In the genomic region with DNA sequence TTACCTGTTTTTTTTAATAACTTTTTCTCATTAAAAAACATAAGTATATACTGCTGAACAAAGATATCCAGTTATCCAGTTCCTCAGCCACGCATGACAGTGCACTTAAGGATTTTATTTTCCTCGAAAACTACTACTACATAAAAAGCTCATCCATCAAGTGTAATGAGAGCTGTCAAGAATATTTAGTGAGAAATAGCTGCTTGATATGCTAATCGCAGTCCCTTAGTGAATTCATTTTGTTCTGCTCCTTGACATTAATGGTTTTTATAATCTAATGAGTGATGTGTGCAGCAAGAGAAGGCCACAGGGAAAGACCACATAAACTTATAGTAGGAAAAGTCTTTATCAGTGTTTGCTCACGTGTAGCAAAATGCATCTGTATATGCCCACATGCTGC, we compare ENCODE assay signal across 23 mouse cellular contexts.
DNase-seq lines count a peak whose midpoint lies in the region; ATAC-seq and TF ChIP-seq lines count a peak whose summit lies in the region.
"Had no signal": no experiment of that assay in that cellular context is flagged by ENCODE, and none has a peak within 500 bp of the region (broad histone marks: within the 10 kb centered on the region; RNA-seq: fewer than 3 reads in every experiment).

No protein-coding gene starts in this region.

- WGBS in midbrain, embryonic 14.5 days: 45% methylated on average over 4 of the region's 4 CpGs
- 78% methylated on average over 4 of the region's 4 CpGs for WGBS in midbrain, embryonic 11.5 days
- 55% methylated on average over 4 of the region's 4 CpGs for WGBS in forebrain, postnatal 0 days

- ATAC-seq in midbrain, embryonic 14.5 days (ENCODE audit: low FRiP score, low TSS enrichment): peak; percentile 53; the same call in 1 of the 2 replicates
- no peak for ATAC-seq in midbrain, embryonic 11.5 days (ENCODE audit: low FRiP score)
- peak; percentile 51; the same call in 1 of the 2 replicates for ATAC-seq in forebrain, postnatal 0 days
- ATAC-seq: intestine, postnatal 0 days had no signal

- no peak overlapping the region for H3K4me2 ChIP-seq in midbrain, embryonic 14.5 days (ENCODE audit: low read length)
- no peak overlapping the region for H3K4me2 ChIP-seq in midbrain, embryonic 11.5 days
- no peak overlapping the region for H3K4me2 ChIP-seq in forebrain, postnatal 0 days (ENCODE audit: low read depth)
- H3K4me2 ChIP-seq: embryonic facial prominence, embryonic 12.5 days; heart, embryonic 13.5 days; kidney, embryonic 15.5 days had no signal

- TF ChIP-seq CTCF in forebrain, postnatal 0 days (IDR thresholded peaks at IDR 0.05; ENCODE audit: low read depth): no peak

- H3K36me3 ChIP-seq in midbrain, embryonic 14.5 days (ENCODE audit: control insufficient read depth, insufficient read depth, low read length): no peaks in the 10 kb centered on the region
- H3K36me3 ChIP-seq in midbrain, embryonic 11.5 days (ENCODE audit: control insufficient read depth, insufficient read depth, low read length): no peaks in the 10 kb centered on the region
- H3K36me3 ChIP-seq in forebrain, postnatal 0 days (ENCODE audit: insufficient read depth): no peaks in the 10 kb centered on the region
- H3K36me3 ChIP-seq: embryonic facial prominence, embryonic 12.5 days; heart, embryonic 13.5 days; kidney, embryonic 15.5 days had no signal

- H3K4me3 ChIP-seq in midbrain, embryonic 14.5 days (replicated peaks; ENCODE audit: low read depth, low read length): no peak overlapping the region
- H3K4me3 ChIP-seq in midbrain, embryonic 11.5 days (ENCODE audit: low read depth, low read length): no peak overlapping the region
- no peak overlapping the region for H3K4me3 ChIP-seq in forebrain, postnatal 0 days (ENCODE audit: low read depth, low read length)
- H3K4me3 ChIP-seq: embryonic facial prominence, embryonic 12.5 days; heart, adult 2 months; heart, embryonic 13.5 days; kidney, embryonic 15.5 days; myocyte had no signal

- DNase-seq in embryo, embryonic 11 days: peak; percentile 8
- DNase-seq in embryo, embryonic 10 days (ENCODE audit: low spot score): no peak
- peak; percentile 42 for DNase-seq in midbrain, embryonic 14.5 days
- no peak for DNase-seq in midbrain, embryonic 11.5 days (ENCODE audit: low spot score, missing footprints)
- DNase-seq in forebrain, postnatal 0 days: peak; percentile 2
- DNase-seq in mesoderm, embryonic 11.5 days (ENCODE audit: low read depth, low spot score): peak; percentile 25
- no peak for DNase-seq in frontal cortex, postnatal 36 days (ENCODE audit: low spot score in 2 of 2)
- no peak for DNase-seq in right cerebral cortex, postnatal 4 days
- DNase-seq: adrenal gland, postnatal 14 days; cerebellum, adult 9-10 months; gastrocnemius, postnatal 25 days; heart, adult 2 months; heart, postnatal 14 days; kidney, postnatal 36 days; layer of hippocampus, postnatal 36 days; lung, postnatal 4 days; right cerebral cortex, postnatal 25 days; thymus, postnatal 25 days had no signal

- no peak overlapping the region for H3K27ac ChIP-seq in midbrain, embryonic 14.5 days (replicated peaks; ENCODE audit: low read depth, low read length)
- no peak overlapping the region for H3K27ac ChIP-seq in midbrain, embryonic 11.5 days (ENCODE audit: low read depth, low read length)
- H3K27ac ChIP-seq in forebrain, postnatal 0 days (ENCODE audit: low read depth, low read length): no peak overlapping the region
- H3K27ac ChIP-seq: embryonic facial prominence, embryonic 12.5 days; heart, adult 2 months; heart, embryonic 13.5 days; kidney, embryonic 15.5 days had no signal

- no peaks in the 10 kb centered on the region for H3K9me3 ChIP-seq in midbrain, embryonic 14.5 days (ENCODE audit: control insufficient read depth, low read length)
- H3K9me3 ChIP-seq in midbrain, embryonic 11.5 days (ENCODE audit: control insufficient read depth, low read length): no peaks in the 10 kb centered on the region
- no peaks in the 10 kb centered on the region for H3K9me3 ChIP-seq in forebrain, postnatal 0 days (ENCODE audit: low read length)
- H3K9me3 ChIP-seq: embryonic facial prominence, embryonic 12.5 days; heart, embryonic 13.5 days; kidney, embryonic 15.5 days had no signal

- H3K27me3 ChIP-seq in midbrain, embryonic 14.5 days (ENCODE audit: control insufficient read depth, insufficient read depth, low read length): no peaks in the 10 kb centered on the region
- H3K27me3 ChIP-seq in midbrain, embryonic 11.5 days (ENCODE audit: control insufficient read depth, insufficient read depth, low read length): no peaks in the 10 kb centered on the region
- no peaks in the 10 kb centered on the region for H3K27me3 ChIP-seq in forebrain, postnatal 0 days (ENCODE audit: insufficient read depth, low read length)
- H3K27me3 ChIP-seq: embryonic facial prominence, embryonic 12.5 days; heart, embryonic 13.5 days; kidney, embryonic 15.5 days had no signal

- no peak overlapping the region for H3K9ac ChIP-seq in midbrain, embryonic 14.5 days (replicated peaks; ENCODE audit: low read length)
- H3K9ac ChIP-seq in midbrain, embryonic 11.5 days (ENCODE audit: low read length): no peak overlapping the region
- no peak overlapping the region for H3K9ac ChIP-seq in forebrain, postnatal 0 days
- H3K9ac ChIP-seq: embryonic facial prominence, embryonic 12.5 days; heart, embryonic 13.5 days; kidney, embryonic 15.5 days had no signal

- H3K4me1 ChIP-seq in midbrain, embryonic 14.5 days (ENCODE audit: control insufficient read depth, insufficient read depth, low read length): no peaks in the 10 kb centered on the region
- no peaks in the 10 kb centered on the region for H3K4me1 ChIP-seq in midbrain, embryonic 11.5 days (ENCODE audit: control insufficient read depth, insufficient read depth, low read length)
- no peaks in the 10 kb centered on the region for H3K4me1 ChIP-seq in forebrain, postnatal 0 days (ENCODE audit: insufficient read depth)
- H3K4me1 ChIP-seq: embryonic facial prominence, embryonic 12.5 days; heart, embryonic 13.5 days; kidney, embryonic 15.5 days had no signal

Comparison
In these comparisons a context has a peak if more than half of its experiments do, and no peak if none do; other contexts are left out.
1. DNase-seq: peak in embryo, embryonic 11 days (single experiment), midbrain, embryonic 14.5 days (single experiment), forebrain, postnatal 0 days (single experiment) and mesoderm, embryonic 11.5 days (single experiment); none in embryo, embryonic 10 days (single experiment), midbrain, embryonic 11.5 days (single experiment), frontal cortex, postnatal 36 days (0 of 2) and right cerebral cortex, postnatal 4 days (single experiment).